Mouse (Mus musculus): ENCODE measurements around the gene Scd4.

The Scd4 gene

DNA sequence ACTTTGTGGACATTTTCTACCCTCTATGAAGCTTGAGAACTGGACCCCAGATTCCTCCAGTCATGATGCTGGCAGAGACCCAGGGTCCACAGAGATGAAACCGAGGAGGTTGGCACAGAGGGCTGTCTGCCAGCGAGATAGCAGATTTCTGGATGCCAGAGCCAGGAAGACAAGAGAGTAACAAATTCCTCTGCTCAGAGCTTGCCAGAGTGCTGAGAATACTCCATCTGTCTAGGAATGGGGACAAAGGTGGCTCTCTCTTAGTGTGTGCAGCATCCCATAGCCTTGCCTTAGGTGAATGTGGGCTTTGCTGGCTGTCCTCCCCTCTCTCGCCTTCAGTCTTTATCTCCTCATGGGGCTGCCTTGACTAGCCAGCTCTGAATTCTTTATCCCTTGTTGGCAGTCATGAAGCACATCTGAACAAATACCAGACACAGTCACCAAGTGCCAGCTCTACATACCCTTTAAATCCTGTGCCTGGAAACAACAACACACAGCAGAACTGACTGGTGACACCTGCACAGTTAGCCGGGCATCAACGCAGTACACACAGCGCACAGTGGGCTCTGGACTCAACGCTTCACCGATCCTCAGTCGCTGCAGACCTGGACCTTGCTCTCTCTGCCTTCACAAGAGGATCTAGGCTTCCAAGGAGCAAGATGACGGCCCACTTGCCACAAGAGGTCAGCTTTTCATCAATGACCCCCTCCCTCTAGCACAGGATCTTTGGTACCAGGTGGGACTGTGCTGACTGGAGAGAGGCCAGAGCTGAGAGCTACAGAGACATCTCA lies at the start of gene Scd4:
Gene Scd4, plus strand, starts transcription at position 260 of the 791 bp plus-strand sequence.
- no peak for DNase-seq

DNA sequence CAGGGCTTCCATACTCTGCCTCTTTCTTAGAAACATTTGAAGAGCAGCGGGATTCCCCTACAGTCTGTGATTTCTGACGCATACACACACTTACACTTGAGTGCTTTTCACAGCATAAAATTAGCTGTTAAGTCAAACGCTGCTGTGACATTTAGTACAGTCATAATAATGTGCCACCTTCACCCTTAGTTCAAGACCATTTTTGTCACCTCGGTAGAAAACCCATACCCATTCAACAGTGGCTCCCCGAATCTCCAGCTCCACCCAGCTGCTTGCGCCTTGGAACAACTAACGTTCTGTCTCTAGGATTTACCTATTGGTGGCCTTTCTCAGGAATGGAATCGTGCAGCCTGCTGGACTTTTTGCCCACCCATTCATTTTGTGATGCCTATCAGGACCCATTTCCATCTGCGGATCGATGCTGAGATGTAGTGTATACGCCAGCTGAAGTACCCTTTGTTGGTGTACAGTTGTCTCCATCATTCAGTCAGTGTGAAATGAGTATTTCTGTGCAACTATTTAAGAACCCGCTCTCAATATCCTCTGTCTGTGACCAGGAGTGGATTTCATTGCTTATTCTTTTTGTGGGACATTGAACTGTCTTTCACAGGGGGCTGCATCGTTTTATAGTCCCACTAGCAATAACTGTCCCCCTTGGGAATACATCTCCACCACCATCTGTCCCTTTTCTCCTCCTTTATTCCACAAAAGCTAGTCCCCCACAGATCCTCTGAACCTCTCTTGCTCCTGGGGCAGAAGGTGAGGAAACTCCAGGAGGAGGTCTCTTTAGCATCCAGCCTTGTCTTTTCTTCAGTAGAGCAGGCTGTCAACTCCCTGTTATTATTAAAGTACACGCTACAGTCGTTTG lies 49.5 kb upstream of the Scd4 start:
- DNase-seq, result peak; percentile 28

DNA sequence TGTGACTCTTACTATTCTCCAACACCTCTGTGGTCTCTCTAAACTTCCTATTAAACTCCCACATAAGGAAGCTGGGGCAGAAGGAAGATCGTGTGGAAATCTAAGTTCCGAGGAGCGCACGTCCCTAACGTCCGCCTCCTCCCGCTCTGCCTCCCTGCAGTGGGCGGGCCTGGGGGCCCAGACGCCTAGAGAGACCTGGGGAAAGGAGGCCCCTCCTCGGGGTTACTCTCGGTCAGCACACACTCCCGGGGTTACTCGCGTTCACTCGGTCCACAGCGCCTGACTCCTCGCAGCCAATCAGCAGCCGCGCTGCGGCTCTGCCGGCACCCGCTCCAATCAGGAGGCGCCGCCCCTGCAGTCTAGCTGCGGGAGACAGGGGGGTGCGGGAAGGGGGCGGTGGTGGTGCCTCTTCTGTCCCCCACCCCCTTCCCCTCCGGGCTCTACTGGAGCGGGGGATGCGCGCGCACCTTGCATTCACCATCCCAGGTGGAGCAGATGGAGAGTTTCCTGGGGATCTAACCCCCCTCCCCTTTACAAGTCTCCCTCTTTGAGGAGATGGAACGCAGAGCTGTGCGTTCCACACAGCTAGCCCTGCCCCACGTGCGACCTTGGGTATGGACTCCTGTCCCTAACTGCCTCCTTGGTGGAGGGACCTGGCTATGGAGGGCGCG lies 48.7 kb upstream of the Scd4 start:
- DNase-seq, result peak; percentile 98

DNA sequence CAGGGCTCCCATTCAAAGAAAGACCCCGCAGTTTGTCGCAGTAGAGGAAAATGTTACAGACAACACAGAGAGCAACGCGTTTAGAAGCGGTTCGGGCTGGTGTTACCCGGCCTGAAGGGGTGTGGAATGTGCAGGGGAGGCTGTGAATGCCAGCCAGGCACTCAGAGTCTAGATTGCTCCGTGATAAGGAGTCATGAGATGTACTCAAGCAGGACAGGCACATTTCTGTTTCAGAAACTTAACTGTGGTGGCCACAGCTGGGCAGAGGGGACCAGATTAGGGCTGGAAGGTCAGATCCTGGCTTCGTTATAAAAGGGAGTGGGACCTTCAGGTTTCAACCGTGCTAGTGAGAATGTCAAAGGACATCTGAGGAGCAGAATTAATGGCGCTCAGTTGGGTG lies 48.2 kb upstream of the Scd4 start:
- peak; percentile 68 for DNase-seq

DNA sequence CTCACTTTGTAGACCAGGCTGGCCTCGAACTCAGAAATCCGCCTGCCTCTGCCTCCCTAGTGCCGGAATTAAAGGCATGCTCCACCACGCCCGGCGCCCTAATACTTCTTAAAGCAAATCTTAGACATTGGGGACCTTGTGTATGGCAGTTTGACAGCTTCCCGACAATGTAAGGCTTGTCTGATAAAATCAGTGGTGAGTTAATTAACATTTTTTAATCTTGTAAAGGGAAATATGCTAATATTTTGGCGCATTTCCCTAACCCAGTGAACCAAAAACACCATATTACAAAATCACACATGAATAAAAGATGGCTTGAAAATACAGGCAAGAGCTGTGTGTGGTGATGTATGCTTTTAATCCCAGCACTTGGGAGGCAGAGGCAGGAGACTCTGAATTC lies 47.3 kb upstream of the Scd4 start:
- DNase-seq, result no peak

DNA sequence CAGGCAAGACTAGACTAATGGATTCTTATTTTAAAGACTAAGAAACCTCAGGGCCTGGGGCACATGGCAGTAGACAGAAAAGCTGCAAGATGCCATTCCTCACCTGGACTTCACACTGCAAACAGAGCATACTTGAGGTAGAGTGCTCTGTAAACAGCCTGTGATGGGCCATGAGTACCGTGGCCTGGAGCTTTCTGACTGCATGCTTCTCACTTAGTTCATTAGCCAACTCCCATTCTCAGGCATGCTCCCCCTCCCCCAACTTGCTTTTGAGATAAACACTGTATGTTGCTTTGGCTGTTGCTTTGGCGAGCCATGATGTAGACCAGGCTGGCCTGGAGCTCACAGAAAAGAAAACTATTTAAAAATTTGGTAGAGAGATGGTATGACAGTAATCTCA lies 46.8 kb upstream of the Scd4 start:
- no peak for DNase-seq

DNA sequence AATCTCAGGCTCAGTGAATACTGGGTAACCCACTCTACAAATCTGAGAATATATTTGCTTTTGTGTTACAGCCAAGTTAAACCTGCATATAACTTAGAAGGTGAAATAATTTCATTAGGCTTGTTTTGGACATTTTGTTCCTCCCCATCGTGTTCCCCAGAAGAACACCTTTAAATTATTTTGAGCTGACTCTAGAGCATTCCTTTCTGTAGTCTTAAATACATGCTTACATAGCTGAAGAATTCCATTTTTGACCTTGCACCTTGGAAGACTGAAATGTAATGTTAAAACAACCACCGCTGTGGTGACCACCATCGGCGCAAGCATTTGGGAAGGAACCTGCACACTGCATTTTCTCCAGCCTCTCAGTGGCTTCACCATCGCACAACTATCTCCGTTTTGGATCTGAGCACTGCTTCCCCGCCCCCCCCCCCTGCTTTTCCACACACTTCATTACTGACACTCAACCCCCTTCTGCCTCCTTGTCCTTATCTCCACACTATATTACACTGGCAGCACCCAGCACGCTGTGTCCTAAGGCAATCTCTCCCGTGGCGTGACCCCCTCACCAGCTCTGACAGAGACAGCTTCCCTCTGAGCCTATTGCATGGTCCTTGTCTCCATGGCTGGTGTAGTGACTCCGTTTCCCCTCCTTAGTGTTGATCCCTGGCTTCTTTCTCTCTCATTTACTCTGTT lies 45.3 kb upstream of the Scd4 start:
- DNase-seq, result no peak

DNA sequence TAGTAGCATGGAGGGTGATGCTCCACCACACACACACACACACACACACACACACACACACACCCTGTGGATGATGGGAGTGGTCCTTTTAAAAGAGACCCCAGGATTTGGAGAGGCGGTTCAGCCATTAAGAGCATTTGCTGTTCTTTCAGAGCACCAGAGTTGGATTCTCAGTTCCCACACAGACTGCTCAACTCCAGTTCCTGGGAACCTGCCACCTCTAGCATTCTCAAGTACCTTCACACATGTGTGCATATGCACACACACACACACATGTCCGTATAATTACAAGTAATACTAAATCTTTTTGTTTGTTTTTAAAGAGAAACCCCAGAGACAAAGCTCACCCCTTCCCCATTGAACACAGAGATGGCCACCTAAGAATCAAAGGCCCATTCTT lies 40.8 kb upstream of the Scd4 start:
- DNase-seq, result no peak

DNA sequence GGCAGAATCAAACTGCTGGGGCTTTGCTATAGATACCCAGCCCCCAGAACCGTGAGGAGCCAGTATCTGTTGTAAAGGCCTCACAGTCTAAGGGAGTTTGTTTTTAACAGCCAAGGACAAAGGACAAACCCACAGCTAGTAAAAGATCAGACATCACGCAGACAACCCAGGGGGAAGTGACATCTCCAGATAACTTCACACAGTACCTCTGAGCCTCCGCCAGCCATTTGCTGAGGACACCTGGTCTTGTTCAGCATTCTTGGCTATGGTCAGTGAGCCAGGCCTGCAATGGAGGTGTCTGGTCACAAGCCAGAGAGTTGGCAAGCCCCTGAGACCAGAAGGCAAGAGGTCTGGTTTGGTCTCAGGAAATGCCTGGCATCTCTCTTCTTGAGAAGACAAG lies 40.4 kb upstream of the Scd4 start:
- no peak for DNase-seq

DNA sequence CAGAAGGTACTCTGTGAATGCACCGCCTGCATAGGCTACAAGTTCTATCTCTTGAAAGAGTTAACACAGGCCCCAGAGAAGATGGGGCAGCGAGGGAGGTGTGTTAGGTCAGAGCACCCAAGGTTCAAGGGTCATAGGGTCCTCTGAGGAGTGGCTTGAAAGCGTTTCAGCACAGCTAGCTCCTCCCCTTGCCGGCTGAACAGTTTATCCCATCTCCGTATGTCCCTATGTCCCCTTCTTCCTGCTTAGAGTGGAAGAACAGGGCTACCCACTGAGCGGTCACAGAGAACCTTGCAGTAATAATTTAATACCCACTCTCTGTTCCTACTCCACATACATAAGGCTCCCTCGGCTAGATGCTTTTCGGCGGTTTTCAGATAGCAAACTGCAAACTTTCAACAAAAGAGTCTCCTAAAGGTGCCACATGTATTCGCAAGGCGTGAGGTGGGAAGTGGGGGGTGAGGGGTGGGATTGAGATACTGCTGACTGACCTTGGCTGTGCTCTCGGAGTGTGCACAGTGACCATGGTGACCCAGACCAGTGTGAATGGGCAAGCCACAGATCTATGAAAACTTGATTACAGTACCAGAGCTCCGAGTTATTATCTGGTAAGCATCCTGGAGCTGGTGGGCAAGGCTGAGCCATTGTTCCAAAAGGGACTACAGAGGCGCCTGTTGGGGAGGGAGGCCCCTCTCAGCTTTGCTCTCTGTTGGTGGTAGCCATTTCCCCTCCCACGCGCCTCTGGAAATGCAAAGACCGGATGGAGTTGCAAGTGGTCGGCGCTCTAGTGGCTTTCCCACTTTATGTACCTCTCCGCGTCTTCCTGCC lies 39.7 kb upstream of the Scd4 start, which contains the start of gene Scd2:
Gene Scd2, plus strand, starts transcription at position 734 of the 828 bp plus-strand sequence.
- peak; percentile 72 for DNase-seq

DNA sequence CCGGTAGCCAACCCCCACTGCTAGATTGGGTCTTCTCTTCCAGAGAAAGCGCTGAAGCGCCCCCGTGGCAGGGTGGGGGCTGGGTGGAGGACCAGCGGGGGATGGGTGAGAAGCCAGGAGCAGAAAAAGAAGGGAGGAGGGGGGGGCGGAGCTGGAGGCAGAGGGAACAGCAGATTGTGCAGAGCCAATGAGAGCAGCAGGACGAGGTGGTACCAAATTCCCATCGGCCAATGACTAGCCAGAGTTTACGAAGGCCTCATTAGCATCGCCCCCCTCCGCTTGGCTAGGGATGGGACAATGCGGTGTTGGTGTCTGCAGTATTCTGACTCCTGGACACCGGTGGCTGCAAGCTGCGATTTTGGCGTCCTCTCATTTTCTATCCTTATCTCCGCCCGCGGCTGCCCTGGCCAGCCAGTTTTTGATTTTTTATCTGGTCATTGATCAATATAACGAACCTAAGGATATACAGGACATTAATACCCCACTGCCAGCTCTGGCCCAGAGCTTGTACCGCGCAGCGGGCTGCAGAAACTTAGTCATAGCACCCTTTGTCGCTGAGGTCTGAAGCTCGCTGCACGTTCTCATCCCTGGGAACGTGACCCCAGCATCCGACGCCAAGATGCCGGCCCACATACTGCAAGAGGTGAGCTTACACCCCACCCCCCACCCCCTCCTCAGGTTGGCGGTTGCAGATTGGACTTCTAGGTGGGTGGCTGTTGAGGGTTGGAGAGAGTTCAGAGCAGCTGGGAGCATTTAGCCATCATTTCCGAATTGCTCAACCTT lies 38.9 kb upstream of the Scd4 start:
- DNase-seq, result peak; percentile 98

DNA sequence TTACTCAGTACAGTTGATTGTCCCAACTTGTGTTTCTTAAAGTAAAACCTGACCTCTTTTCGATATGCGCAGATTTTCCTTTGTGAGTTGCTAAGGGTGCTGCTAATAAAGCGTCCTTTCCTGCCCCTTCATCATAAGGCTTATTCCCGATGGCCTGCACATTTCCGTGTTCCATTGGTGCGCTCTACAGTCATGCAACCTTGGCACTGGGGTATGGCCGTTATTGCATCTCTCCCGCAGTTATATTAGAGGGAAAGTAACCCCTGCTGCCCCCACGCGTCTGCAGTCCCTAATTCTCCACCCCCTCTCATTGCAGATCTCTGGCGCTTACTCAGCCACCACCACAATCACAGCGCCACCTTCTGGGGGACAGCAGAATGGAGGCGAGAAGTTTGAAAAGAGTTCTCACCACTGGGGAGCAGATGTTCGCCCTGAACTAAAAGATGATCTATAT lies 38.3 kb upstream of the Scd4 start:
- peak; percentile 93 for DNase-seq

DNA sequence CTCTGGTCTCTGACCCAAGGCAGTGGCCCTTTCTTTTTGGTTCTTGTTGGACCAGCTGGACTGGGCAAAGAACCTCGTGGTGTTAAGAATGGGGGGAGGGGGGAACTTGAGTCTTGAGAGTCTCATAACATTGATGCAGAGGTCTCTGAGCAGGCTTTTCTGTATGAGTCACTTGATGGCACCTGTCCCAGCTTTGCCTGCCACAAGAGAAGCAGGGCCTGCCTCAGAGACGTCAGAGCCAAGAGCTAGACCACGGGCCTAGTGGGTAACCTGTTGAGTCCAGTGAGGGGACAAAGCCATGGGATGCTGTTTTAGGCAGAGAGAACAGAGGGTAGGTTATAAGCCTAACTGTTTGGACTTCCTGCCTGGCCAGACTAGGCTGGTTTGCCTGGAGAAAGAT lies 37.6 kb upstream of the Scd4 start:
- no peak for DNase-seq

DNA sequence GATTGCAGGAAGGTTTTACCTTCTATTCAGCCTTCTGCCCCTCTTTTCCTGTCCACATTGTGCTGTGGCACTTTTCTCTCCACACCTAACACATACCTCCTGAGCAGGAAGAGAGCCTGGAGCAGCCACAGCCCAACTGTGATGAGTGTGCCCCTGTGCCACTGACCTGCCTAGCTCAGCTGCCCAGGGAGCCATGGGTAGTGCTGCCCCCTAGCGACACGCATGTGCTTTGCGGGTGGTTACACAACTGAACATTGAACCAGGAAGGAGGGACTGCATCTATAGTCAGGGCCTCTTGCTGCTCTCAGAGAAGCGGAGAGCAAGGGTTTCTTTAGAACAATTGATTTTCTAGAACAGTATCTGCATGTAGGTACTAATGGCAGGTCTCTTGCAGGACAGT lies 37.2 kb upstream of the Scd4 start:
- peak; percentile 84 for DNase-seq

DNA sequence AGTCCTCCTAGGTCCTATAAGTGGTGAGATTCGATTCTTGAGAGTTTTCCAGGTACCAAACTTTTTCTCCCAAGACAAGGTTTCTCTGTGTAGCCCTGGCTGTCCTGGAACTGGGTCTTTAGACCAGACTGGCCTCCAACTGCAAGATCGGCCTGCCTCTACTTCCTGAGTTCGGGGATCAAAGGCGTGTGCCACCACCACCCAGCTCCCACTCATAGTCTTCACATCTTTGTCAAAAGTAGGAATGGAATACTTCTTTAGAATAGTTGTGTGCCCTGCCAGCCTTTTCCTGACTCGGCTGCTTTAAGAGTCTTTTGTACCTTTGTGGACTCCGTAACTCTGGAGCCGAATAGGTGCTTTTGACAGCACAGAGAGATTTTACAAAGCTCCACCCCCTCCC lies 36.7 kb upstream of the Scd4 start:
- no peak for DNase-seq

DNA sequence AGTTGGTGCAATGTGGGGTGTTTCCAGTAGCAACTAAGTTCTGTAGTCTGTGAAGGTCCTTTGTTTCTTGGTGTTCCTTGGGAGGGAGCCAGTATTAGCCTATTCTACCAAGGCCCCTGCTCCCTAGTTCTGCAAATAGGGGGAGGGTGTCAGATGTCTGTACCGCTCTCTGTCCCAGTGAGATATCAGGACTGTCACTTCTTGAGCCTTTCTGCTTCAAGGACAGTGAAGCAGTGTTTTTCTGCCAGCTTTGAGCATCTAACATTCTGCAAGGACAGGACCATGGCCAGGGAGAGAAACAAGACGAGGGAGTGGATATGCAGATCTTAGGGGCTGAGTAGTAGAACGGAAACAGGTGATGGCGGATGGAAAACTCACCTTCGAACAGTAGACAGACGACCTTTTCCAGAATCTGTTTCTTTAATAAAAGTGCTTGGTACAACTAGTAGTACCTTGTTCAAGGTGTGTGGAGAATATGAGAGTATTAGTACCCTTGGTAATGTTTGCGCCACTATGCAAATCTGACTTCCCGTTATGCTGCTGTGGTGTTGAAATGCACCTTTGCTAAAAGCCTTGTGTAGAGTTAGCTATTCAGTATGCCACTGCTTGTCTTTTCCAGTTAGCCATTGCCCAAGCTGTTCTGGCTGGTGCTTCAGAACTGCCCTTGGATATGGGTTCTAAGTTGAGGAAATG lies 35.7 kb upstream of the Scd4 start:
- DNase-seq, result no peak

DNA sequence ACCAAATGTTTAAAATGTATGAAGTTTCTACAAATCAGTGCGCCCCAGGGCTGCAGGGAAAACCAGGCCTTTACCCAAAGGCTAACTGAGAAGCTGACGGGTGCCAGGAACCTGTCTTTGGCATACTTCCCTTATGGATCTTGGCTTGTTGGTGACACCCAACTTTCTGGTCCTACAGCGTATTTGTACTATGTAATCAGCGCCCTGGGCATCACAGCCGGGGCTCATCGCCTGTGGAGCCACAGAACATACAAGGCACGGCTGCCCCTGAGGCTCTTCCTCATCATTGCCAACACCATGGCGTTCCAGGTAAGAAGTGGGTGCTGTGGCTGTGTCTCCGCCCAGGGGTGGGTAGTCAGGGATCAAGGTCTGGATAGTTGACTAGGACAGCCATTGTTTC lies 35.0 kb upstream of the Scd4 start:
- DNase-seq, result no peak

DNA sequence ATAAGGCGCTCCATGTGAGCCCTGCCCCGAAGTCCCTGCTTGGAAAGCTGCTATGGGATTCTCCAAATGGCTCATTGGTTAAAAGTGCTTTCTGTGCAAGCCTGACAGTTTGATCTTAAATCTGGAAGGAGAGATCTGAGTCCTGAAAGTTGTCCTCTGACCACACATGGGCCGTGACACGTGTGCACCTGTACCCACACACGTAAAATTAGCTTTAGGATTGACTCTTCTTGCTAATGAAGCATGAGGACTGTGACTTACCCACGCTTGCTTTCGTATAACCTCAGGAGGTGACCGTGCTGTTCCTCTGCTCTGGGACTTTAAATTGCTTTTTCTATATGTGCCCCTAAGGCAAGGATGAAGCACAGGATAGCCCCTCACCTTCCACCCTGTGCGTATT lies 33.8 kb upstream of the Scd4 start:
- DNase-seq, result no peak

DNA sequence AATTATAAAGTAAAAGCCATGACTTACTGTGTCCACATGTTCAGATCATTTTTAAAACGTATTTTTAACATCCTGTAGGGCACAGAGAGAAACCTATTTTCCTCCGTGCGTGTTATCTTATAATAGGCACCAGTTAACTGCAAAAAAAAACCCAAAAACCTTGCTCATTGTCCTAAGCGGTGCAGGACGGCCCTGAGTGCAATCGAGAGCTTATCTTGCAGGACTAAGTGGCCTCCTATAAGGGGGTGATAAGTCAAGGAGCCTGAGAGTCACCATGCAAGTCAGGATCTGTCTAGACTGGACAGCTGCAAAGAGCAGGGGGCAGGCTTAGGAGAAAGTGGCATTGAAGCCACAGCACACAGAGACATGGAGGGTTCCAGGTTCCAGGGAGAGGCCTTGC lies 33.0 kb upstream of the Scd4 start:
- no peak for DNase-seq

DNA sequence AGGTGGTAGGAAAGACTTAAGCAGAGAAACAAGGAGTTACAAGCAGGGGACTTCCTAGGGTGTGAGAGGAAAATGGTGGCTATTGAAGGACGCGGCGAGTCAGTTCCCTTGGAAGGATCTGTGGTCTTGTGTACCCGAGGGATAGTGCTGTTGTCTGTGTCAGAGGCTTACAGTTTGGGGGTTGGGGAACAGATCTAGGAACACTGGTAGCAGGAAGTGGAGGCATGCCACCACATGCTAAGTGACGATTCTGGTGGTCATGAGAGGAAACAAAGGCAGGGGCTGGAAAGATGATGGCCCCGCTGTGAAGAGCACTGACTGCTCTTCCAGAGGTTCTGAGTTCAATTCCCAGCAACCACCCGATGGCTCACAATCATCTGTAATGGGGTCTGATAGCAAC lies 32.4 kb upstream of the Scd4 start:
- DNase-seq, result no peak

Measured in embryo, embryonic 11 days (tissue).